Mouse (Mus musculus) gastrocnemius, adult 8-10 months (tissue): ENCODE data around the gene Acadvl. TPM values are rescaled to one million over a fixed set of nuclear protein-coding genes. Genes with fewer than 3 reads are reported as not detected.

Experiments used
- DNase-seq, 2 experiments: peaks; one replicate each; pipeline ENCODE4 v3.0.0; 2022; ENCODE audit warnings: low spot score in 2 of 2
- microRNA-seq: library from miRNA; unstranded; fragments of <30 nt; microRNA quantifications from one replicate; pipeline ENCODE4 v1.2.0, GENCODE M21; 2022
- total RNA-seq, 4 experiments: library from RNA; stranded (reverse); gene quantifications; 2 replicates each; pipeline ENCODE4 v1.2.4; 2022

Gene Acadvl
- total RNA-seq, 4 experiments from 2014 or later: 288 to 338 (median 299) TPM

GRCm38 (mm10) chr11:69982225-69982624 lies 33.0 kb downstream of the Acadvl start, which contains the start of gene Elp5:
Elp5 (minus strand) TSS chr11:69982517.
- no peak for DNase-seq

GRCm38 (mm10) chr11:69981141-69981762 lies 34.0 kb downstream of the Acadvl start, which contains the start of gene Ctdnep1:
Ctdnep1 (plus strand) TSS chr11:69981156.
- DNase-seq: no peak

DNA sequence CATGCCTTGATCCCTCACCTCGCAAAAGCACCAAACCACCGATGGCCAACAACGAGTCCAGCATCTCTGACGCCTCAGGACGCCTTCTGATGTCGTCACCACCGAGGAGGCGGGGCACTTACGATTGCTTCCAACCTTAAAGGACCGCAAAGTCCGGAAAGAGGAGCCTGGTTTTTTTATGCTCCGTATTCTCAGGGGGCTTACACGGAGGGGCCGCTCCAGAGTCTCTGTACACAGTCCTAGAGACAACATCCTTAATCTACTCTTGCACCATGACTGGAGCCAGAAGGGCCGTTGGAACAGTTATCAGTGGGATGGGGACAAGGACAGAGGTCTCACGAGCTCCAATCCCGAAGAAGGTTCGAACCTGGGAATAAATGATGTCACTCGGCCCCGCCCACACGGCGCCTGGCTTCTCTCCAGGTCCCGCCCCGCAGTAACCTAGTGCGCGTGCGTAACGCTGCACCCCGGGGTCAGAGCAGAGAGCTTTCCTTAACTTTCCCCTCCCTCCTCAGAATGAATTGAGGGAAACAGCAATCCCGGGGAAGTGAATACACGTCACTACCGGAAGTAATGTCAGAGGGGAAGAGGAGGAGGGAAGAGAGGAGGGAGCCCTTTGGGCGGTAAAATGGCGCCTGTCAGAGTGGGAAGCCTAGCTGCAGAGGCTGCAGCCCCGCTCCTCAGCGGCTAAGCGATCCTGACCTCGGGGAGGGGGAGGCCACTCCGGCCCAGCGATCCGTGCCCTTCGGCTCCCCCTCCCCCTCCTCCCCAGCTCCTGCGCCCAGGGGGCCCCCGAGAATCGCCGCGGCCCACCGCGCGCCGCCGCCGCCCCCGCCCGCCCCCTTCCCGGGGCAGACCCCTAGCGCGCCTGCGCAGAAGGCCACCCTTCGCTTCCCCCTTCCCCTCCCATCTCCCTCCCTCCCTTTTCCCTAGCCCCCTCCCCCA lies 34.7 kb downstream of the Acadvl start:
- DNase-seq: peak; percentile 96 to 98

DNA sequence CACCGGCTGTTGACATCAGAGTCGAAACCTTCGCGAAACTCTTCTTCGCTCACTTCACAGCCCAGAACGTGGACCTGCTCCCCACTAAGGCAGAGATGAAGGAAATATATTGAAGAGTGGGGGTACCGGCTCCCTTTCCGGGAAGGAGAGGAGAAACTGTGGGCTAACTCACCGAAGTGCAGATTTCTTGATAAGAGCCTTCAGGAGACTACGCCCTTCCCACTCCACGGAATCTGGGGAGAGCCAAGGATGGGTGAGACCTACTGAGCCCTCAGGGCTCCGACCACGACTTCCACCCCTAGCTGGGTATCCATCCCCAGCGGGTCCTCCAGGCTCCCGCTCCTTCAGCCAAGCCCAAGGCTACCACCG lies 35.4 kb downstream of the Acadvl start:
- no peak for DNase-seq

DNA sequence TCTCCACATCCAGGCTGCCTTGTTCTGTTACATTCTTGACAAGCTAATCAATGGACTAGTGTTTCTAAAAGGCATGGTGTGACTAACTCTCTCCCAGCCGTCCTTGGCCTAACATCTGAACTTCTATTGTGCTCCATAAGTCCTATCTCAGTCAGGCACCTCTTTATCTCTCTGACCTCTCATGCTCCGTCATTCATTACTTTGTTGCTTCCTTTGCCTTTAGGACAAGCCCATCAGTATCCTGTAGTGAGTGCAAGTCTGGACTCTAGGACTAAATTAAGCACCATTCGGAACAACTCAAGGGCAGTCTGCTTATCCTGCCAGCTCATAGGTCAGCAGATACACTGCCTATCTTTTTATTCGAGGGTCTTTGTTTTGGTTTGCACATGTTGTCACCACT lies 38.9 kb downstream of the Acadvl start:
- DNase-seq: no peak

DNA sequence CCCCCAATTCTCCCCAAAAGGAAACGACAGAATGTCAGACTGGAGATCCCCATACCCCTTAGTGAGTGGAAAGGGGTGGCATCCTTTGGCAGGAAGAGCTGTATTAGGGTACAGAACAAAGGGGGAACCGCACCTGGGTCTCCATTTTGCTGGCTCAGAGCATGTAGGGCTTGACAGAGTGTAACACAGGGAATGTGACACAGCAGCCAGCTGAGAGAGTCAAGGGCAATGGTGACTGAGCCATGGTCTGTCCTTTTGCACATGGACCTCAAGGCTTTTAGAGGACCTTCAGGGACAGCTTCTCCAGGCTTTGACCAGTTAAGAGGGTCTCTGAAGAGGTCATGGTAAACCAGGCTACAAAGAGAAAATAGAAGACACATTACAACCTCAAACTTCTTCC lies 40.3 kb downstream of the Acadvl start:
- no peak for DNase-seq

DNA sequence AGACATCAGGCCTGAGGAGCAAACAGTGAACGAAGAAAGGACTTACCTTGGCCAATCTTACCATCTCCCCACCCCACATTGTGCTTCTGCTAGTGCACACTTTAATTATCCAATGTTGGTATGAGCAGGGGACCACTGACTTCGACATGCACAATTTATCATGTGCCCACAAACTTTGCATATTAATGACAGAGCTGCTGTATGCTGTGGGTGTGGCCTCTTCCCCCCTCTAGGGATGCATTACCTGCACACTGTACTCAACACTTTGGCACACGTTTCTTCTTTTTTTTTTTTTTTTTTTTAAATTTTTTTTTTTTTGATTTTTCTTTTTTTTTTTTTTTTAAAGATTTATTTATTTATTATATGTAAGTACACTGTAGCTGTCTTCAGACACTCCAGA lies 44.4 kb downstream of the Acadvl start:
- DNase-seq: no peak

DNA sequence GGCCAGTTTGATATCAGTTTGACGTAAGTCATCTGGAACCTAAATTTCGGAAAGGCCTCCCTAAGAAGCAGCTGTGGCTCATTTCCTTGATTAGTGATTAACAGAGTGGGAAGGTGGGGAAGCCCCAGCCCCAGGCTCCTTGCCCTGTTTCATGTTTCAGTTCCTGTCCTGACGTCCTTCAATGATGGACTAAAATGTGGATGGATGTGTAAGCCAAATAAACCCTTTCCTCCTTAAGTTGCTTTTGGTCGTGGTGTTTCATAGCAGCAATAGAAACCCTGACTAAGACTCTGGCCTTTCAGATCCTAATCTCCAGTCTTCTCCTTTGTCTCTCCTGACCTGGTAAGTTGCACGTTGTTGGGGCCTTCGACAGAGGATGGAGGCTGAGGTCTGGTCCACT lies 45.0 kb downstream of the Acadvl start:
- DNase-seq: no peak

DNA sequence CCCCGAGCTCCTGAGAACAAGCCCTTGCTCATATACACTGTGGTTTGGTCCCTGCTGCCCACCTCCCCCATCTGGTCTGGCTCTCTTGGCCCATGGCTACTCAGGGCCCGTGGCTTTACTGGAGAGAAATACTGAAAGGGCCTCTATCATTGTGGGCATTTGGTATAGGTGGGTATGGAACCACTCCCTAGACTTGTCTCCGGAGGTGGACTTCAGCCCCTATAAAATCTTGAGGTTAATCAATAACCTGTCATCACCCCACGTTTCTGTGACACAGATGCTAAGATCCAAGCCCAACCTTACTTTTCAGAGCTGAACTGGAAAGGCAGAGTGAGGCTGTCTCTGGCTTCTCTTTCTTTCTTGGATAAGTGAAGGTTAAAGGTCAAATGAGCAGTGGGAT lies 46.4 kb downstream of the Acadvl start:
- DNase-seq: no peak

DNA sequence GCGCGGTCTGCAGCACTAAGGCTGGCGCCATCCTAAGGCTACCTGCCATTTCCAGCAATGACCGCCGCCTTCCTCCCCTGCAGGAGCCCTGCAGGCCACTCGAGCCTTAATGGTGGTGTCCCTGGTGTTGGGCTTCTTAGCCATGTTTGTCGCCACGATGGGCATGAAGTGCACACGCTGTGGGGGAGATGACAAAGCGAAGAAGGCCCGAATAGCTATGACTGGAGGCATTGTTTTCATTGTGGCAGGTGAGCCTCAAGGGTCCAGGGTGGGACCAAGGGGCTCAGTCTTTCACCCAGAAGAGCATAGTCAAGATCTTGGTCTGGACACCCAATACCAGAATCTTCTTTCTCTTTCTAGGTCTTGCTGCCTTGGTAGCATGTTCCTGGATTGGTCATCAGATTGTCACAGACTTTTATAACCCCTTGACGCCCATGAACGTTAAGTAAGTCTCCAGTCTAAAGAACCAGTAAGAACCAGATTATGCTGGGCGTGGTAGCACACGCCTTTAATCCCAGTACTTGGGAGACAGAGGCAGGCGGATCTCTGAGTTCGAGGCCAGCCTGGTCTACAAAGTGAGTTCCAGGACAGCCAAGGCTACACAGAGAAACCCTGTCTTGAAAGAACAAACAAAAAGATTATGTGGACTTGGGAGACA lies 48.2 kb downstream of the Acadvl start:
- no peak for DNase-seq

DNA sequence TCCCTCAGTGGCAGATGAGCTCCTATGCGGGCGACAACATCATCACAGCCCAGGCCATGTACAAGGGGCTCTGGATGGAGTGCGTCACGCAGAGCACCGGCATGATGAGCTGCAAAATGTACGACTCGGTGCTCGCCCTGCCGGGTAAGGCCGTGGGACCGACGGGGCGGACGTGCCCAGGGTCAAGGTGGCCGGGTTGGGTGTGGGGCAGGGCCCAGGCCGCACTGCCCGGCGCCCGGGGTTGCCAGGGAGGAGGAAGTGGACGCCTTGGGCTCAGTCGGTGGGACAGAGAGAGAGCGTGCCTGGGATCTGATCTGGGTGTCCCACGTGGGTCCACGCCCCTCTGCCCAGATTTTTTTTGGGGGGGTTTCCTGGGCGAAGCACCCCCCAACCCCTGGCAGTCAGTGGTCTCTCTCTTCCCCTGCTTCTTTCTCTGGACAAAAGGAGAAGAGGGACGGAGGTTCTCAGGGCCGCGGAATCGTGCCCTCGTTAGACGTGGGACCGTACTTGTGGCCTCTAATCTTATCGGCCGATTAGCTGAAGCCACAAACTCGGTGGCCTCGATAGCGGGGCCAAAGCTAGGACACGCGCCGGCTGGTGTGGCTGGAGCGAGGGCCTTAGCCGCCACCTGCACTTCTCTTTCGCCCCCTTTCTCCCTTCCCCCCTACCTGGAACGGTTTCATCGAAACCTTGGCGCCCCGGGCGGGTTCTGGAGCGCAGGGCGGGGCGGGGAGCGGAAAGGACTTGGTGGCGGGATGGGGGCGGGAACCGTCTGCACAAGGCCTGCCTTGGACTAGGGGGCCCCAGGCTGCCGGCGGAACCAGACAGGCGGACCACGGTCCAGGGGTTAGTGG lies 49.0 kb downstream of the Acadvl start:
- DNase-seq: no peak

- no peak for DNase-seq
Observed at GRCm38 (mm10) chr11:69965271-69966005, 49.8 kb downstream of the Acadvl start.

GRCm38 (mm10) chr11:69964650-69965270 lies 50.5 kb downstream of the Acadvl start, which contains the start of gene Cldn7:
Cldn7 (plus strand) TSS chr11:69964779.
- DNase-seq: no peak

DNA sequence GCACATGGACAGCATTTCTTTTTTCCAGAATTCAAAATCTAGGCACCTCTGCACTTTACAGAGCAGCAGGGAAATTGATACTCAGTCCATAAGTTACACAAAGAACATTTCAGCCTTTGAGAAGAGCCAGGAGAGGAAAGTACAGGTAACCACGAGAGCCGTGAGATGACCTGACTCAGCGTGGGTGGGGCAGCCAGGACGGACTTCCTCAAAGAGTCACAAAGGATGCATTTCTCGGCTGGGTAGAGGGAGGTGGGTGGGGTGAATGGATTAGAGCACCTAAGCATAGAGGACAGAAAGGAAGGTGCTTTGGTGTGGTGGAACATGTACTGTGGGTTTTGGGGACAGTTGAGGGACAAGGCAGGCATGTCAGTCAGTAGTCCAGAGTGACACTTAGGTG lies 53.4 kb downstream of the Acadvl start:
- DNase-seq: no peak

GRCm38 (mm10) chr11:69960616-69961015 lies 54.6 kb downstream of the Acadvl start:
- no peak for DNase-seq

Small RNA genes within 50 kb of the gene (microRNA-seq; reads per million reads assigned to microRNA genes)
- gene Gm44349 (not detected), gene Mir324 (713 reads per million, percentile 75 among the genes with 10 or more reads in this experiment)

Other genes with a start within 250 kb of the Acadvl start
- gene Zbtb4, start 249.5 kb downstream of the Acadvl start, total RNA-seq: 10 to 100 TPM; 35.6 to 40.3 (median 38.5) TPM
- gene Chrnb1, start 219.5 kb downstream of the Acadvl start, total RNA-seq: 10 to 100 TPM; 25.2 to 33.8 (median 28.9) TPM
- 1 to 10 TPM; 2.5 to 5.8 (median 4.0) TPM for gene Fgf11, start 213.6 kb downstream of the Acadvl start, total RNA-seq
- gene Tmem102, start 209.8 kb downstream of the Acadvl start, total RNA-seq: under 1 TPM; 0.17 to 0.31 (median 0.24) TPM
- gene Gm39566, start 200.1 kb downstream of the Acadvl start, total RNA-seq: not detected
- not detected for gene Spem2, start 196.9 kb downstream of the Acadvl start, total RNA-seq
- gene Spem1, start 193.2 kb downstream of the Acadvl start, total RNA-seq: not detected
- 1 to 10 TPM; 1.3 to 2.4 (median 1.7) TPM for gene Nlgn2, start 177.6 kb downstream of the Acadvl start, total RNA-seq
- gene Tmem256, start 176.9 kb downstream of the Acadvl start, total RNA-seq: 100 to 1,000 TPM; 143 to 214 (median 181) TPM
- 10 to 100 TPM in 2 of 4 experiments, 1 to 10 TPM in 2; 8.7 to 10.6 (median 9.4) TPM for gene Plscr3, start 169.0 kb downstream of the Acadvl start, total RNA-seq
- under 1 TPM in 1 of 4 experiments, not detected in 3; 0.31 TPM for gene Tnk1, start 156.7 kb downstream of the Acadvl start, total RNA-seq
- gene Tmem95, start 137.4 kb downstream of the Acadvl start, total RNA-seq: not detected
- gene Kctd11, start 134.0 kb downstream of the Acadvl start, total RNA-seq: 1 to 10 TPM in 2 of 4 experiments, under 1 TPM in 2; 0.97 to 1.3 (median 1.1) TPM
- under 1 TPM in 3 of 4 experiments, not detected in 1; 0.15 to 0.21 (median 0.19) TPM for gene Acap1, start 119.9 kb downstream of the Acadvl start, total RNA-seq
- 1 to 10 TPM in 1 of 4 experiments, under 1 TPM in 3; 0.22 to 1.1 (median 0.57) TPM for gene 2810408A11Rik, start 114.4 kb downstream of the Acadvl start, total RNA-seq
- gene Neurl4, start 114.3 kb downstream of the Acadvl start, total RNA-seq: 10 to 100 TPM; 21.6 to 31.3 (median 25.5) TPM
- 10 to 100 TPM; 38.6 to 53.2 (median 50.3) TPM for gene Gps2, start 101.5 kb downstream of the Acadvl start, total RNA-seq
- gene Eif5a, start 93.5 kb downstream of the Acadvl start, total RNA-seq: 100 to 1,000 TPM; 443 to 477 (median 467) TPM
- gene Ybx2, start 79.6 kb downstream of the Acadvl start, total RNA-seq: 10 to 100 TPM in 1 of 4 experiments, 1 to 10 TPM in 3; 8.5 to 11.4 (median 9.2) TPM
- 100 to 1,000 TPM; 397 to 490 (median 424) TPM for gene Slc2a4, start 67.2 kb downstream of the Acadvl start, total RNA-seq
- gene Cldn7, start 50.6 kb downstream of the Acadvl start, total RNA-seq: not detected
- gene Ctdnep1, start 34.3 kb downstream of the Acadvl start, total RNA-seq: 100 to 1,000 TPM; 266 to 308 (median 283) TPM
- 10 to 100 TPM; 38.8 to 40.8 (median 39.4) TPM for gene Elp5, start 32.9 kb downstream of the Acadvl start, total RNA-seq
- gene Gabarap, start 24.3 kb downstream of the Acadvl start, total RNA-seq: 100 to 1,000 TPM; 186 to 216 (median 214) TPM
- gene Phf23, start 19.6 kb downstream of the Acadvl start, total RNA-seq: 10 to 100 TPM; 20.5 to 28.5 (median 23.0) TPM
- 1 to 10 TPM; 3.8 to 5.2 (median 4.5) TPM for gene Dvl2, start 14.8 kb downstream of the Acadvl start, total RNA-seq
- gene Dlg4, start 1.5 kb upstream of the Acadvl start, total RNA-seq: 1 to 10 TPM; 3.3 to 6.9 (median 4.2) TPM
- not detected for gene Asgr1, start 38.7 kb upstream of the Acadvl start, total RNA-seq
- not detected for gene Asgr2, start 77.2 kb upstream of the Acadvl start, total RNA-seq
- 1 to 10 TPM in 2 of 4 experiments, under 1 TPM in 2; 0.60 to 2.0 (median 0.94) TPM for gene Mgl2, start 114.9 kb upstream of the Acadvl start, total RNA-seq
- 1 to 10 TPM; 1.6 to 3.6 (median 2.8) TPM for gene Clec10a, start 140.8 kb upstream of the Acadvl start, total RNA-seq
- under 1 TPM in 2 of 4 experiments, not detected in 2; 0.27 to 0.46 TPM for gene Slc16a11, start 197.3 kb upstream of the Acadvl start, total RNA-seq
- gene Slc16a13, start 205.7 kb upstream of the Acadvl start, total RNA-seq: under 1 TPM; 0.13 to 0.89 (median 0.35) TPM
- 1 to 10 TPM; 1.2 to 3.9 (median 2.3) TPM for gene Bcl6b, start 214.4 kb upstream of the Acadvl start, total RNA-seq
- 10 to 100 TPM; 29.8 to 36.3 (median 35.5) TPM for gene 0610010K14Rik, start 222.5 kb upstream of the Acadvl start, total RNA-seq
- gene Gm21988, start 224.4 kb upstream of the Acadvl start, total RNA-seq: 1 to 10 TPM; 1.6 to 3.3 (median 3.0) TPM
- gene Rnasek, start 224.4 kb upstream of the Acadvl start, total RNA-seq: 100 to 1,000 TPM in 3 of 4 experiments, 10 to 100 TPM in 1; 92.8 to 127 (median 113) TPM
- gene Alox12, start 239.9 kb upstream of the Acadvl start, total RNA-seq: 1 to 10 TPM in 3 of 4 experiments, under 1 TPM in 1; 0.63 to 2.2 (median 1.3) TPM